Mouse (Mus musculus): ENCODE measurements at regions not wholly inside any gene's neighbourhood (a gene's known extent, or its start where the extent isn't known, plus 50 kb on each side); places are given as distances from the start of the nearest gene placed in this dataset.

DNA sequence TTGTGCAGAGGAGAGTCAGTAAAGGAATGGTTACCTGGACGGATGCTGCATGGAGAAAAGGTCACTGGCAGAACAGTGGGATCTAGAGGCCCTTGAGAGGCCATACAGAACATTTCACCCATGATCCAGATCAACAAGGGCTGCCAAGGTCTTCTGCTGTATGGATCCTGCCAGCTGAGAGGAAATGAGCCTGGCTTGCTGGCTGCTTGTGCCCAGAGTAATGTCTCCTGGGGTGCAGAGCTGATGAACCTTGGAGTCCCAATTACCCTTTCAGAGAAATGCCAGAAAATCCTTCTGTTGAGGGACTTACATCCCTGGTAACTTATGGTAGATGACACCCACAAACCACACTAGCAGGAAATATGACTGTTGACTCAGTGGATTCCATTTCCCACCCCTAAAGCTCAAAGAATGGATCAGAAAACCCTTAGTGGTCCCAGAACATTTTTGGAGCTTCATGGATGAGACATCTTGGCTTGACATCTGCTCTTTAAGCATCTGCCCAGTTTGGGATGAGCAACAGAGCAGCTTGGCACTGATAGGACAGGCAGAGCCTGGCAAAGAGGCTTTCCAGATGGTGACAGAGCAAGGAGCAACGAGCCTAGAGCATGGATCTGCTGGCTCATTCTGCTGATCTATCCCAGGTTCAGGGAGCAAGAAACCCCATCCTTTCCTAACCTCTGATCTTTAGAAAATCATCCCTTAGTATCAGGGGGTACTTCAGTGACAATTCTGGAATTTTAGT, 416.6 kb downstream of the Adra2a start:
- ATAC-seq (ENCODE audit: low TSS enrichment), result no peak

DNA sequence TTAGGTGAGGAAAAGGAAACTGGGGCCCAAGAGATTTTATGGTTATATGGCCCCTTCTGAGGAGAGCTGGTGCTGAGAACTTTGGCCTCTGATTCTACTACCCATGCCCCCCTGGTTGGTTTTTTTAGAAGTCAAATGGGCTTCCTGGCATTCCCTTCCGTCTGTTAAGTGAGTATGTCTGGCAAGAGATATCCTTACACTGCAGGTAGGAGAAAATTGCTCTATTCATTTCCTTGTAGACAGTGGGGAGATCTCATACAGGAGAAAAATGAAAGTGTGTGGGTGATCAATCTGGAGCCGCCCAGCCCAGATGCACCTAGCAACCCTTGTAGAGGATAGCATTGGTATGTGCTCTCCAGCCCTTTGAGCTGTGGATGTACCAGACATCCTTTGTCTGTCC, 418.5 kb downstream of the Adra2a start:
- no peak for ATAC-seq (ENCODE audit: low TSS enrichment)

DNA sequence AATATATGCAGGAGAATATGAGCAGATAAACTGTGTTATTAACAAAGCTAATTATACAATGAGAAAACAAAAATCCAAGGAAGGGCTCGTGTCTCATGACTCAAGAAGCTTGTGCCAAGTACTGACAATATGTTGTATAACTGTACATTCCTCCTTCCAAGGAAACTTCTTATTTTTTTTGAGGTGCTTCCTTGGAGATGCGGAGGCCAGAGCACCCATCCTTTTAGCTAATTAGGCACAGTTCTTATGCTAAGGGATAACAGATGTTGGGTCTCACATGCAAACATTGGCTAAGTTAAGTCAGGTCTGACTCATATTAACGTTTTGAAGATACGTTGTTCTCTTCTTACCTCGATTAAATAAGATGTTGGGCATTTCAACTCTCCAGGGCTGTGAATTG, 426.1 kb downstream of the Adra2a start:
- peak; percentile 67 for ATAC-seq (ENCODE audit: low TSS enrichment)

DNA sequence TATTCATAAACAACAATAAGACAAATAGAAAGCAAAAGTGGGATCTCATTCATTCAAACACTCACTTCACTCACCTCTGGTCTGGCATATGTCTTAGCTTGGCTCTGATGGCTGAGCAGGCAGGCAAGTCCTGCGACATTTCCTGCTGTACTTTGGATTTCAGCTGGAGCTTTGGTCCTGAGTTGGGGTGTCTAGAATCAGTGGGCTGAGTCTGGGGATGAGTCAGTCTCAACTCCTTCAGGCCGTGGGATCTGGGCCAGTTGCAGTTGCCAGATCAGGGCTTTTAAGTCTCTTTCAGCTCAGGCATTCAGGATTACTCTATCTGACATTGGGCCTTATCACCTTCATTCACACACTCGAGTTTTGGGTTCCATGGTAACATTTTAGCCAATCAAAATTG, 454.1 kb downstream of the Adra2a start:
- peak; percentile 88 for ATAC-seq (ENCODE audit: low TSS enrichment)

DNA sequence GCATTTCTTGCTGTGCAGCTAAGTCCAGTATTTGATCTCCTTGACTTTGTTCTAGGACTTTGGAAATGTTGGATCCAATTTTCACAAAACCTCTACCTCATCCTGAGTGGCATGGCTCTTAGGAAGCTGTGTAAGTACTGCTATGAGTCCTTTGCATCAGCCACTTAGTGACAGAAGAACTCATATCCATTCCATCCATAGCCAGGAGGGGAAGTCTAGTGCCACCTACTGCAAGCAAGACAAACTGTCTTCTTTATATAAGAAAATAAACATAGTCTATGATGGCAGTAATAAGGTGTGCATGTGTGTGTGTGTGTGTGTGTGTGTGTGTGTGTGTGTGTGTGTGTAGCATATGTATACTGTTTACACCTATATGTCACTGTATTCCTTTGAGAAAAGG, 489.9 kb downstream of the Adra2a start:
- ATAC-seq (ENCODE audit: low TSS enrichment), result peak; percentile 90

DNA sequence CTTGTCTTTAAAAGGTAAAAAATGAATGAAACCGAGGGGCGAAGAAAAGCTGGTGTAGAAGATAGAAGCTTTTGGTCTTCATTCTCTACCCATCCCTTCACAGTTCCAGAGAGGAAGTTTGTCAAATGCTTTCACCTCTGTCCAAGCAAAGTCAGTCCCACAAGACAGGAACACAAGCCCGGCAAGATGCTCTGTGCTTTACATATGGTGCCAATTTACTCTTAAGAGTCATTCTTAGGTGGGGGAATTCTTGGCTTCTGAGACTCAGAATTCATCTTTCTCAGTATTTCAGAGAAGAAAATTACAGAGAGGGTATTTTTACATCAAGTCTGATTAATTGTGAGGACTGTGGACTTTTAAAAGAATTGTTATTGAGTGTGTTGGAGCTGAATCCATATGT, 511.4 kb downstream of the Adra2a start:
- no peak for ATAC-seq (ENCODE audit: low TSS enrichment)

DNA sequence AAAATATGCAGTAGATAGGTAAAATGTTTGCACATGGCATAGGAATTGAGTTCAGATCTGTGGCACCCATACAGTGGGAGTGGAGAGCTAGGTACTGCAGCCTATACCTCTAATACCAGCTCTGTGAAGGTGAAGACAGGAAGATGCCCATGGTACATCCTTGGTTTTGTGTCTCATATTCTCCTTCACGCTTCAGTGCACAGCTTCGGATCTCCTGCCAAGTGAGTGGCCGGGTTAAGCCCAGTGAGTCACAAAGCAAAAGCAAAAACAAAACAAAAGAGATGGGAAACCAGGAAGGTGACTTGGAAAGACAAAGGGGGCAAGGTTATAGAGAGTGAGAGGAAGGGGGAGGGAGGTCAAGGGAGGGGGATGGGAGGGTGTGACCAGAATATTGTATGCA, 514.0 kb downstream of the Adra2a start:
- no peak for ATAC-seq (ENCODE audit: low TSS enrichment)

DNA sequence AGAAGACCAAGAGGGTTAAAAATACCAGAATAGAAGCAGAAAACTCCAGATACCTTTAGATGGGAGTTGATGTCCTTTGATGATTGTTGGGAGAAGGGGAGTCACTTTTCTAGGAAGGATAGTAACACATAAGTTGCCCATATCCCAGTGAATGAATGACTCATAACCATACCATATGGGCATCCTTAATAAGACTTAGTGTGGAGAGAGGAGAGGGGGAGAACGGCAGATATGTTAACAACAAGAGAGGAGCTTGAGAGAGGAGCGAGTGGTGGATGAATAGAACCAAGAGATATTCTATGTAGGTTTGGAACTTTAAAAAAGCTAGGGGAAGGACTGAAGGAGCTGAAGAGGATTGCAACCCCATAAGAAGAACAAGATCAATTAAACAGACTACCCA, 539.6 kb downstream of the Adra2a start:
- peak; percentile 84 for ATAC-seq (ENCODE audit: low TSS enrichment)

DNA sequence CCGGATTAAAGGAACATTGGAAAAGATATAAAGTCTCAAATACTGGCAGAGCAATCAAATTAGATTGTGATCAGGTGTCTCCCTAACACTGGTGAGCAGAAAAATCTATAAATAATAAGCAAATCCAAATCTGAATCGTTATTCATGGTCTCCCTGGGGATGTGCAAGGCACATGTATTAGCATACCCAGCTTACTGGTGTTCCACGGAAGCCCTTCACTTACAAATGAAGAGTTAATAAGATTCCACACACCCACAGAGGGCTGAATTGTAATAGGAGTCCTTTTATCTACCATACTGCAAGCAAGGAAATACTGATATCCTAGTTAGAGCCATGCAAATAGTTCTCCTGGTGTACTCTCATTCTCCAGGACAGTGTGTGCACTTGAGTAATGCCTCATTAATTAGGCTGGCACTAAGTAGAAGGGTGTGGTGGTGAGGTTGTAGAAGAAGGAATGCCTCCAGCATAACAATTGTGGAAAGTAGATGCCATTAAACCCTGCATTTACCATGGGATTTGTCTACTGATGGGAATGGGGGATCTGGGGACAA, 540.8 kb downstream of the Adra2a start:
- no peak for ATAC-seq (ENCODE audit: low TSS enrichment)

DNA sequence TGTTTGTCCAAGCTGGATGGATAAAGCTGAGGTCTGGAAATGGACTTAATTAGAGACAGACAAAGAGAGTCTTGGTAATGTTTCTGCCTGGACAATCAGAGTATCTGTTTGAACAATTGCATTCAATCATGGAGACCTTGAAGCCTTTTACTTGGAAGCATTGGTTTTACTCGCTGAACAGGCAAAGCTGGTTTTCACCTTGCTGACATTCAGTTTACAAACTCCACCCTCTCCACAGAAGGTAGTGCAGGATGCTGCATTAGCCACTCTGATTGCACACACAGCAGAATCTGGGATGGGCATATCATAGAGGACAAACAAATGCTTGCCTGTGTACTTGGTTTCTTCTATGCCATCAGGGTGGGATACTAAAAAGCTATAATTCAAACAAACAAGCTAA, 541.4 kb downstream of the Adra2a start:
- no peak for ATAC-seq (ENCODE audit: low TSS enrichment)

DNA sequence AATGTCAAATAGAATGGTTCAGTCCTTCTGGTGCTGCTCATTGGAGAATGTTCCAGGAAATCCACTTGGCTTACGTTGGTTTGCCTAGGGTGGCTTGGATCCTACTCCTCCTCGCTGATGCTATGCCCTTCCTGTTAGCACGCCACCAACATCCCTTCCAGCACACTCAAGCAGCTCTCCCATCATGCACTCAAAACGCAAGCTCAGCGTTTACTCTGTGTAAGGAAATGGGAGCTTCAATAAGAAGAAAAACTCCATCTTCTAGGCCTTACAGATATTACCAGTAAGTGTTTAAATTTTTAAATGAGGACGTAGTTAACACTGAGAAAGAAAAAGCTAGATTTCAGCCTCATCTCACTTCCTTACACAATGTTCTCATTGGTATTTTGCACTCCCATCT, 523.7 kb downstream of the Gpam start:
- no peak for ATAC-seq (ENCODE audit: low TSS enrichment)

DNA sequence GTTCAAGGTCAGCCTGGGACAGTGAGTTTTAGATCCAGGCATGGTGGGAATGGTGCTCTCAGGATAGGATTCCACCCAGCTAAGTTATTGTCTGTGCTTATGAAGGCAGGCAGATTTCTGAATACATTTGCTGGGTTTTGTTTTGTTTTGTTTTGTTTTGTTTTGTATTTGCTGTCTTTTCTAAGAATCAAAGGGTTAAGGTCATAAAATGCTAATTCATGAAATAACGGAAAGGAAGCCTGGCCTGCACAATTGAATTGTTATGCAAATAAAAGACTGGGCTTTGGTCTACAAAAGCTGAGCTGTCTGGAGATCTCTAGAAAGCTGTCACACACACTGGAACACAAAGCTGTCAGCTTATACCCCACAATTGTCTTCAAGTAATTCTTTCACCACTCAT, 521.7 kb downstream of the Gpam start:
- ATAC-seq (ENCODE audit: low TSS enrichment), result no peak

DNA sequence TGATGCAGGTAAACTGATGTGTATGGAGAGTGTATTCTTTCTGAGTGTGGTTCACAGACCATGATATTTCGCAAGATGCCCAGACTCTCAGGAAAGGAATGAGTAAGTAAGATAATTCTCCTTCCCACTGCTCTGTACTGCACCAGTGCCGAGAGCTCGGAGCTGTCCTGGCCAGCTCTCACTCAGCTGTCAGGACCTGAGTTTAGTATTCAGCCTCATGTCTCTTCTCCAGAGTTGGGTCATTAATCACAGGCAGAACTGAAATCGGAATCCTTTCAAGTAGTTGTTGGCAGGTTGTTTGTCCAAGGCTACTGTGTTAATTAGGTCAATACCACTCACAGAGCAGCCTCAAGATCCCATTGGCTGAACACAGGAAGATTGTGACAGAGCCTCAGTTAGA, 510.1 kb downstream of the Gpam start:
- ATAC-seq (ENCODE audit: low TSS enrichment), result no peak

Measured in frontal cortex, adult (tissue).